ENCODE assay signal across 16 mouse cellular contexts in the genomic region with DNA sequence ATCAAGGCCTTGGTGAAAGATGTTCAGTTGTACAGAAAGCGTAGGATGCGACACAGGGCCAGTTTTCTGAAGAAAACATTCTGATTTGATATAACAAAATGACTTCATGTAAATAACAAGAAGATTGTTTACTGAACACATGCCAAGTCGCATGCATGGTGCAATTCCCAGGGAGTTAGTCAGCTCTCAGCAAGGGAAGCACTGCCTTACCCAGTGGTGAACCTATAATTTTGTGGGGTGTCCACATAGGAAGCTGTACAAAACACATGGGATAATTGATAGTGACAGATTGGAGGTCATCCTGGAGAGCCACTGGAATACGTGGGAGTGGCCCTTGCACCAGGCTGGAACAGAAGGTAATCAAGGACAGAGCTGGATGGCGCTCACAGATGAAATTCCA.
DNase-seq lines count a peak whose midpoint lies in the region; ATAC-seq and TF ChIP-seq lines count a peak whose summit lies in the region.
"Had no signal": no experiment of that assay in that cellular context is flagged by ENCODE, and none has a peak within 500 bp of the region (broad histone marks: within the 10 kb centered on the region; RNA-seq: fewer than 3 reads in every experiment).

No protein-coding gene starts in this region.

- no peak overlapping the region for H3K4me2 ChIP-seq in liver, embryonic 12.5 days
- no peak overlapping the region for H3K4me2 ChIP-seq in lung, embryonic 16.5 days (ENCODE audit: low read depth, low read length)
- no peak overlapping the region for H3K4me2 ChIP-seq in stomach, postnatal 0 days (replicated peaks; ENCODE audit: low read depth)
- H3K4me2 ChIP-seq: hindbrain, embryonic 14.5 days had no signal

- no peak overlapping the region for H3K9ac ChIP-seq in liver, adult 2 months (ENCODE audit: low read depth, low read length)
- H3K9ac ChIP-seq in liver, embryonic 12.5 days: no peak overlapping the region
- no peak overlapping the region for H3K9ac ChIP-seq in lung, embryonic 16.5 days (ENCODE audit: low read length)
- no peak overlapping the region for H3K9ac ChIP-seq in stomach, postnatal 0 days (ENCODE audit: low read length)
- H3K9ac ChIP-seq: hindbrain, embryonic 14.5 days; liver, embryonic 14.5 days had no signal

- TF ChIP-seq POLR2A in liver, adult 2 months (IDR thresholded peaks at IDR 0.05; ENCODE audit: extremely low read depth, insufficient read depth, low read length): no peak

- 82% methylated on average over 5 of the region's 5 CpGs for WGBS in liver, adult 2 months
- WGBS in liver, embryonic 12.5 days (ENCODE audit: insufficient replicate concordance): 71% methylated on average over 5 of the region's 5 CpGs
- 51% methylated on average over 5 of the region's 5 CpGs for WGBS in lung, embryonic 16.5 days
- whole genome bisulfite sequencing in stomach, postnatal 0 days: 66% methylated on average over 5 of the region's 5 CpGs

- no peak for TF ChIP-seq EP300 in stomach, postnatal 0 days (optimal IDR thresholded peaks at IDR 0.05)

- TF ChIP-seq CTCF in liver, adult 2 months (IDR thresholded peaks at IDR 0.05; ENCODE audit: low read depth, low read length): no peak
- no peak for TF ChIP-seq CTCF in stomach, postnatal 0 days (IDR thresholded peaks at IDR 0.05; ENCODE audit: low read depth)

- no peaks in the 10 kb centered on the region for H3K27me3 ChIP-seq in liver, adult 2 months (ENCODE audit: control insufficient read depth, insufficient read depth, low read length)
- no peaks in the 10 kb centered on the region for H3K27me3 ChIP-seq in liver, embryonic 12.5 days (replicated peaks)
- no peaks in the 10 kb centered on the region for H3K27me3 ChIP-seq in lung, embryonic 16.5 days (ENCODE audit: control insufficient read depth, insufficient read depth, low read depth, low read length)
- no peaks in the 10 kb centered on the region for H3K27me3 ChIP-seq in stomach, postnatal 0 days (ENCODE audit: control insufficient read depth, insufficient read depth, low read length)

- no peak for ATAC-seq in liver, embryonic 12.5 days
- peak; percentile 92 for ATAC-seq in lung, embryonic 16.5 days (ENCODE audit: low read depth)
- ATAC-seq in stomach, postnatal 0 days (ENCODE audit: low FRiP score, low TSS enrichment): peak; percentile 24; the same call in 1 of the 2 replicates

- peak; percentile 3 for DNase-seq in heart, adult 9 months (ENCODE audit: low spot score in 2 of 2)
- no peak for DNase-seq in heart, postnatal 4 days
- DNase-seq in liver, adult 2 months (ENCODE audit: extremely low read depth, low read depth, low spot score): peak; percentile 41
- DNase-seq in stomach, postnatal 0 days (ENCODE audit: low spot score): no peak
- no peak for DNase-seq in gastrocnemius, postnatal 25 days
- no peak for DNase-seq in testis, postnatal 14 days (ENCODE audit: low spot score)
- DNase-seq: B cell, adult 2 months; cerebellum, adult 11 months; spleen, adult 18-20 months had no signal

- H3K9me3 ChIP-seq in liver, embryonic 12.5 days (replicated peaks): no peaks in the 10 kb centered on the region
- H3K9me3 ChIP-seq in lung, embryonic 16.5 days (ENCODE audit: control insufficient read depth, low read length): no peaks in the 10 kb centered on the region
- no peaks in the 10 kb centered on the region for H3K9me3 ChIP-seq in stomach, postnatal 0 days (ENCODE audit: control insufficient read depth, low read length)
- H3K9me3 ChIP-seq: heart, embryonic 10.5 days; midbrain, embryonic 10.5 days had no signal

- H3K4me3 ChIP-seq in liver, adult 2 months (ENCODE audit: insufficient read depth, low read depth, low read length): no peak overlapping the region
- no peak overlapping the region for H3K4me3 ChIP-seq in liver, embryonic 12.5 days
- H3K4me3 ChIP-seq in lung, embryonic 16.5 days (ENCODE audit: low read length): no peak overlapping the region
- no peak overlapping the region for H3K4me3 ChIP-seq in stomach, postnatal 0 days (ENCODE audit: low read depth, low read length)
- H3K4me3 ChIP-seq: heart, embryonic 10.5 days; layer of hippocampus, adult 2 months; midbrain, embryonic 10.5 days had no signal

- no peaks in the 10 kb centered on the region for H3K4me1 ChIP-seq in liver, adult 2 months (ENCODE audit: control insufficient read depth, insufficient read depth, low read length)
- H3K4me1 ChIP-seq in liver, embryonic 12.5 days: no peaks in the 10 kb centered on the region
- no peaks in the 10 kb centered on the region; the same call in none of the 2 replicates for H3K4me1 ChIP-seq in lung, embryonic 16.5 days (replicated peaks; ENCODE audit: control insufficient read depth, insufficient read depth, low read length)
- H3K4me1 ChIP-seq in stomach, postnatal 0 days (replicated peaks; ENCODE audit: control insufficient read depth, insufficient read depth): no peaks in the 10 kb centered on the region

- no peaks in the 10 kb centered on the region for H3K79me2 ChIP-seq in liver, adult 2 months (ENCODE audit: control insufficient read depth, insufficient read depth, low read length)

- H3K36me3 ChIP-seq in liver, adult 2 months (ENCODE audit: control insufficient read depth, insufficient read depth, low read length): no peaks in the 10 kb centered on the region
- H3K36me3 ChIP-seq in liver, embryonic 12.5 days: no peaks in the 10 kb centered on the region
- no peaks in the 10 kb centered on the region for H3K36me3 ChIP-seq in lung, embryonic 16.5 days (ENCODE audit: control insufficient read depth, insufficient read depth, low read length)
- no peaks in the 10 kb centered on the region for H3K36me3 ChIP-seq in stomach, postnatal 0 days (ENCODE audit: control insufficient read depth, insufficient read depth, low read length)
- H3K36me3 ChIP-seq: heart, embryonic 10.5 days; midbrain, embryonic 10.5 days had no signal

- H3K27ac ChIP-seq in liver, adult 2 months (replicated peaks; ENCODE audit: insufficient read depth, low read depth, low read length): peak overlapping the region; percentile 5; the same call in 1 of the 2 replicates
- no peak overlapping the region for H3K27ac ChIP-seq in liver, embryonic 12.5 days
- peak overlapping the region; percentile 92 for H3K27ac ChIP-seq in lung, embryonic 16.5 days (ENCODE audit: low read length)
- H3K27ac ChIP-seq in stomach, postnatal 0 days (replicated peaks): peak overlapping the region; percentile 50; the same call in 1 of the 2 replicates
- H3K27ac ChIP-seq: heart, embryonic 10.5 days; hindbrain, embryonic 14.5 days; layer of hippocampus, adult 2 months; liver, embryonic 14.5 days; midbrain, embryonic 10.5 days had no signal

Comparison
In these comparisons a context has a peak if more than half of its experiments do, and no peak if none do; other contexts are left out.
1. DNase-seq: peak in heart, adult 9 months (2 of 2) and liver, adult 2 months (single experiment); none in heart, postnatal 4 days (single experiment), stomach, postnatal 0 days (single experiment), gastrocnemius, postnatal 25 days (single experiment) and testis, postnatal 14 days (single experiment).